Mouse (Mus musculus) ES-E14 (cell line): ENCODE measurements at regions not wholly inside any gene's neighbourhood (a gene's known extent, or its start where the extent isn't known, plus 50 kb on each side); places are given as distances from the start of the nearest gene placed in this dataset.

Experiments
- CHD2 ChIP-seq: IDR thresholded peaks from 2 replicates; pipeline ENCODE4 v1.6.1; 2014; ENCODE audit warnings: mild to moderate bottlenecking, low read depth, low read length, inconsistent platforms
- HCFC1 ChIP-seq: IDR thresholded peaks from 2 replicates; pipeline ENCODE4 v1.6.1; 2012; ENCODE audit warnings: low read length, inconsistent platforms, borderline replicate concordance; ENCODE audit not compliant: insufficient read depth
- MAFK ChIP-seq: IDR thresholded peaks from 2 replicates; pipeline ENCODE4 v1.6.1; 2014; ENCODE audit warnings: mild to moderate bottlenecking, low read depth, low read length, inconsistent platforms; ENCODE audit not compliant: insufficient read depth
- ZC3H11A ChIP-seq: IDR thresholded peaks from 2 replicates; pipeline ENCODE4 v1.6.1; 2012; ENCODE audit warnings: low read depth, mild to moderate bottlenecking, inconsistent platforms, low read length, borderline replicate concordance
- ZNF384 ChIP-seq: IDR thresholded peaks from 2 replicates; pipeline ENCODE4 v1.6.1; 2012; ENCODE audit warnings: low read depth, low read length, inconsistent platforms

GRCm38 (mm10) chr9:52278701-52279023, 110.3 kb upstream of the Zc3h12c start:
- TF ChIP-seq ZNF384, result no peak
- no peak for TF ChIP-seq CHD2
- TF ChIP-seq HCFC1, result no peak
- TF ChIP-seq MAFK, result no peak
- TF ChIP-seq ZC3H11A, result no peak
